Mouse (Mus musculus) regulatory T cell (primary cell): ENCODE measurements around the gene Srgap2.
"Not testable (repeated sequence)": the region's sequence is repeated elsewhere in the genome, so short reads cannot be mapped to it uniquely, and the experiment has no call there.

ENCODE experiments used
- in situ Hi-C: fragments of 300-600 bp; cut with MboI, MseI; formaldehyde crosslinking; loops from one replicate; pipeline ENCODE4 v1.15.1; 2025; ENCODE audit warnings: high pct_unique_total_duplicates

Srgap2 gene

GRCm38 (mm10) chr1:131527281-131528080, at the start of gene Srgap2, which contains the start of gene Fam72a:
Srgap2 (minus strand) TSS chr1:131527352.
Fam72a (plus strand) TSS chr1:131527903.
- in situ Hi-C loops: no loop called here

GRCm38 (mm10) chr1:131573721-131574120, 46.6 kb upstream of the Srgap2 start:
- in situ Hi-C loops: no loop called here

GRCm38 (mm10) chr1:131570391-131570790, 43.2 kb upstream of the Srgap2 start:
- in situ Hi-C loops: no loop called here

DNA sequence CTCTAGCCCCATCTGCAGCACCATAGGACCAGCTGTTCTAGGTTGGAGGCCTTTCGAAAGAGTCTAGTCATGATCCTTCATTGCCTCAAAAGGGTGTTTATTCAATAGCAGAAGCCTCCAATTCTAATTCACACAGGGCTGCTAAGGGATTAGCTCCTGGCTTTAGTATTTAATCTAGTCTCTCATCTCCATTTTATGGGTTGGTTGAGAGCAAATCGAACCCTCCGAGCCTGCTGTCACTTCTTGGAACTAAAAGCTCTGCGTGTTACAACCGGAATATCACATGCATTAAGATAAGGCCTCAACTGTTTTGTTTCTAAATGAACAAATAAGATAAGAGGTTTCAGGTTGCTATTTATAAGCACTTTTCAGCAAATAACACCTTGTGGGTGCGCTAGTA, 42.6 kb upstream of the Srgap2 start:
- in situ Hi-C loops: no loop called here

GRCm38 (mm10) chr1:131566056-131566455, 38.9 kb upstream of the Srgap2 start:
- in situ Hi-C loops: not testable (repeated sequence)

- in situ Hi-C loops: no loop called here
Measured at GRCm38 (mm10) chr1:131562081-131562480, 34.9 kb upstream of the Srgap2 start.

DNA sequence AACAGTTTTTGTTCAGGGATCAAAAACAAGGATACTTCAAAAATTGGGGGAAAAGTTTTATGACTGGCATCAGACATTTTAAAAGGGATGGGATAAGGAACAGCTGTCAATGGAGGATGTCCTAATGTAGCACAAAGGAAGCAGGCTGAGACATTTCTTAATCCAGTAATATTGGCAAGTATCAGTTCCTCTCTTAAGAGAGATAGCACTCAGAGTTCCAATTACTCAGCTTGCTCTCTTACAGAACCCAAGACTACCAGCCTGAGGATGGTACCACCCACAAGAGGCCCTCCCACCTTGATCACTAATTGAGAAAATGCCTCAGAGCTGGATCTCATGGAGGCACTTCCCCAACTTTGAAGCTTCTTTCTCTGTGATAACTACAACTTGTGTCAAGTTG, 33.3 kb upstream of the Srgap2 start:
- in situ Hi-C loops: no loop called here

GRCm38 (mm10) chr1:131555042-131555812, 28.1 kb upstream of the Srgap2 start:
- in situ Hi-C loops: no loop called here

GRCm38 (mm10) chr1:131553428-131553827, 26.3 kb upstream of the Srgap2 start:
- in situ Hi-C loops: loop anchor here (5.0 kb wide), 1 partner anchor 266 kb away; no protein-coding TSS in a partner anchor

GRCm38 (mm10) chr1:131551956-131552355, 24.8 kb upstream of the Srgap2 start:
- in situ Hi-C loops: loop anchor here (5.0 kb wide), 1 partner anchor 265 kb away; no protein-coding TSS in a partner anchor

DNA sequence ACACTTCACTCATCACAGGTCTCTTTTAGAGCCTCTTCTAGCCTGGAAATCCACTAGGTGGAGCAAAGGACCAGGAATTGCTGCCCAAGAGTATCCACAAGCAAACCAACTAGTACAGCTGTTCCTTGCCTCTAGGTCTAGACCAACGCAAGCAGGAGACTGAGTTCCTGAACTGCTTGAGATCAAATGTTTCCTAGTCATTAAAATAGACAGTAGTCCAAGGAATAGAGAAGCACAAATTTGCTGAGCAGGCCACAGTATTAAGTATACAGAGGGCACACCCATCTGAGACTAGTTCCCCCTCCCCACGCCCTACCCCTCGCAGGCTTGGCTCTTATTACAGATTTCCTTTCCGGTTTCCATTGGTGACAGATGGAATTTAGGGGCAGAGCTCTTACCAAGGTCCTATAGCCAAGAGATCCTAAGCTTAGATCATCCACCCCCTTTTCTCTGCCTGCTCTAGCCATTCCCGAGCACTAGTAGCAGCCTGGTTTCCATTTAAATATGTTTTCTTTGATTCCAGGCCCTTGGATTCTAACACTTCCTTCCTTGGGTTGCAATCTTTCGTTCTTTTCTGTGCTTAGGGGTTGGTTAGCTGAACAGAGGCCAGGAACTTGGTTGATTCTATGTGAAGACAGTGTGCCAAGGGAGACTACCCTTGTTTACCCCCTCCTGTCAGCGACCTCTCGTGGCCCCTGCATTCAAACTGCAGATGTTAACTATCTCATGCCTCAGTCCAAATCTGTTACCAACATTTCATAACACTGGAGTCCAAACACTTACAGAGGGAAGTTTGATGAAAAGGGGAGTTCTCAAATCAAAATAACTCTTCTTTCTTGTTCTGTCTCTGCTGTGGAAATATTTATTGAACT, 21.6 kb upstream of the Srgap2 start:
- in situ Hi-C loops: no loop called here

DNA sequence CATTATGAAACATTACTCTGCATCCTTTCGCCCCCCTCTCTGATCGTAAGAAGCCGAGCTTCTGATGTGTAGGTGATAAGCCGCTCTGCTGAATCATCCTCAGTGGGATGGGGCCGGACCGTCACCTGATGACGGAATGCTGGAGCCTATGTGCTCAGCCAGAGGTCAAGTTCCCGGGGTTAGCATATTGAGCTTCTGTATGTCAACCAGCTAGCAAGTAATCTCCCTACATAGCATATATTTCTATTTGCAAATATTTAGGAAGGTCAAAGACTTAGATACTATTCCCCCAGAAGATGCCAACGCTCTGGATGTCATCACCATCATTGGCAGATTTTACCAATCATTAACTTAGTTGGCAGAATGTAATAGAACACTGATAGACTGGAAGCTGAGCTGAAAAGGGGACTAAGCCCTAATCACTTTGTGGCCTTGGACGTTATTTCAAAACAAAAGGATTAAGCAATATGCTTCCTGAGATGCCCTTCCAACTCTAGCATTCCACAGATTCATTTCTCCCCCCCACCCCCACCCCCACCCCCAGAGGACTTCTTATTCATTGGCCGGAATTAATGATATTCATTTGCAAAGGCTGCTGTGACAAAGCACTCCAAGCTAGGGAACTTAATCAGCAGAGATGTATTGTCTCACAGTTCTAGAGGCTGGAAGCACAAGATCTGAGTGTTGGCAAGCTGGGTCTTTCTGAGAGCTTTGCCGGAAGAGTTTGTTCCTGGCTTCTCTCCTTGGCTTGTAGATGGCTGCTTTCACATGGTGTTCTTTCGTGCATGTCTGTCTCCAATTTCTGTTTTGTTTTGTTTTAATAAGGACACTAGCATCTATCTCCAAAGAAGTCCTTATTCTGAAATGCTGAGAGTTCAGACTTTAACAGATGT, 19.9 kb upstream of the Srgap2 start:
- in situ Hi-C loops: no loop called here

- in situ Hi-C loops: no loop called here
Measured at GRCm38 (mm10) chr1:131543886-131544565, 16.9 kb upstream of the Srgap2 start.

DNA sequence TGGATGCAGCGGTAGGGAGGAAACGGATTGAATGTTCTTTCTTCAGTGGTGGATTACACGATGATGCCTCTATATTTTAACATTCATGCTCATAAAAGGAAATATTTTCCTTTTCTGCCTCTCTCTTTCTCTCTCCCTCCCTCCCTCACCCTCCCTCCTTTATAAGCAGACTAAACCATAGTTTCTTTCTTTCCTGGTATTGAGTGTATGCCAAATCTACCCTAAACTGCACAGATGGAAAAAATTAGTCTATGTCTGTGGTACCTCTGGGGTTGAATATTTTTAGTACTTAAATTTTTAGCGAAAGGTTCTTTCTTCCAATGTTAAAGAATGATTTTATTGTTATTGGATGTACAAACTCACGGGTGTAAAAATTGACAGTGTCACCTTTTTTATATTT, 14.8 kb upstream of the Srgap2 start:
- in situ Hi-C loops: no loop called here

- in situ Hi-C loops: no loop called here
Measured at GRCm38 (mm10) chr1:131541431-131541830, 14.3 kb upstream of the Srgap2 start.

GRCm38 (mm10) chr1:131540795-131541194, 13.6 kb upstream of the Srgap2 start:
- in situ Hi-C loops: no loop called here

GRCm38 (mm10) chr1:131539771-131540170, 12.6 kb upstream of the Srgap2 start:
- in situ Hi-C loops: no loop called here

- in situ Hi-C loops: no loop called here
Measured at GRCm38 (mm10) chr1:131528561-131529166, 1.5 kb upstream of the Srgap2 start.

DNA sequence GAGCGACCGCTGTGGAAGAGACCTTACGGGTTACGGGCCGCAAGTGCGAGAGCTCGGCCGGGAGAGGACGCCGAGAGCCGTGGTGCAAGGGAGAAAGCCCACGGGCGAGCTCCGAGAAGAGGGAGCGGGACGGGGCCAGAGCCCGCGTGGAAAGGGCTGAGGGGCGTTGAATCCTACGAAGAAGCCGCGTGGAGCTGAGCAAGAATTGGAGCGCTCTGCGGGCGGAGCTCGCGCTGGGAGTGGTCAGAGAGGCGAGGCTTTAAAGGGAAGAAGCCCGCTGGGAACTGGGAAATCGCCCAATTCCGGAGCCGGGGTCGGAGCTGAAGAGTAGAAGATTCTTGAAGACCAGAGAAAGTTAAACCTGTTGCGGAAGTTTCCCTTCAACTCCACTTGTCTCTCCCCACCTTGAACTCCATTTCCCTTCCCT, 942 bp upstream of the Srgap2 start:
- in situ Hi-C loops: no loop called here
